Mouse (Mus musculus): ENCODE data around the gene Acadvl. TPM values are rescaled to one million over a fixed set of nuclear protein-coding genes. Genes with fewer than 3 reads are reported as not detected.

Gene Acadvl
- polyA plus RNA-seq, 1 experiment from 2014 or later = 49.5 TPM

GRCm38 (mm10) chr11:69992396-69992795, 22.8 kb downstream of the Acadvl start:
- H3K4me3 ChIP-seq (ENCODE audit: low read depth, low read length) = peak overlapping the region; percentile 55
- H3K9ac ChIP-seq (replicated peaks; ENCODE audit: low read depth, low read length) = peak overlapping the region; percentile 76; the same call in 1 of the 2 replicates
- peak overlapping the region; percentile 78 for H3K4me2 ChIP-seq (ENCODE audit: low read depth, low read length)
- no peaks in the 10 kb centered on the region for H3K27me3 ChIP-seq (ENCODE audit: control insufficient read depth, insufficient read depth, low read length)
- H3K27ac ChIP-seq (ENCODE audit: low read depth, low read length) = no peak overlapping the region
- no peaks in the 10 kb centered on the region for H3K9me3 ChIP-seq (ENCODE audit: control insufficient read depth, low read length)
- peaks cover 37% of the 10 kb centered on the region for H3K36me3 ChIP-seq (ENCODE audit: control insufficient read depth, insufficient read depth, low read length)
- WGBS = 87% methylated on average over 10 of the region's 10 CpGs
- ATAC-seq (ENCODE audit: low read depth) = no peak
- peaks cover 14% of the 10 kb centered on the region; the same call in 1 of the 2 replicates for H3K4me1 ChIP-seq (ENCODE audit: control insufficient read depth, insufficient read depth, low read length)

DNA sequence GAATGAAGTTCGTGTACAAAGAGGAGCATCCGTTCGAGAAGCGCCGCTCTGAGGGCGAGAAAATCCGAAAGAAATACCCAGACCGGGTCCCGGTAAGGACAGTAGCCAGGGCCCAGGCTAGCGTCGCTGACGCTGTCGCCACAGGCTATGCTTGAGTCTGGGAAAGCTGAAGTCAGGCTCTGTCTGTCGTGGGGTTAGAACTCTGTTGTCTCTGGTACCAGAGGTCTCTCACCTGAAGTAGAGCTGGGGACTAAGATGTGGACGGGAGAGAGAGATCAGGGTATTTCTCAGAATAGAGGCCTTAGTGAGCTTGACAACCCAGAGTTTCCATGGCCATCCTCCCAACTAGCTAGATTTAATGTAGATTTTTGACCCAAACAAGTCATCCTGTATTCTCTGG, 23.5 kb downstream of the Acadvl start:
- H3K36me3 ChIP-seq (ENCODE audit: control insufficient read depth, insufficient read depth, low read length) = peaks cover 37% of the 10 kb centered on the region
- under 1% methylated on average over 15 of the region's 15 CpGs for WGBS
- H3K27me3 ChIP-seq (ENCODE audit: control insufficient read depth, insufficient read depth, low read length) = no peaks in the 10 kb centered on the region
- peak overlapping the region; percentile 90 for H3K27ac ChIP-seq (ENCODE audit: low read depth, low read length)
- H3K4me3 ChIP-seq (ENCODE audit: low read depth, low read length) = peak overlapping the region; percentile 55
- peaks cover 12% of the 10 kb centered on the region; the same call in 1 of the 2 replicates for H3K4me1 ChIP-seq (ENCODE audit: control insufficient read depth, insufficient read depth, low read length)
- no peak for ATAC-seq (ENCODE audit: low read depth)
- peak overlapping the region; percentile 78 for H3K4me2 ChIP-seq (ENCODE audit: low read depth, low read length)
- peak overlapping the region; percentile 76 for H3K9ac ChIP-seq (replicated peaks; ENCODE audit: low read depth, low read length)
- no peaks in the 10 kb centered on the region for H3K9me3 ChIP-seq (ENCODE audit: control insufficient read depth, low read length)

DNA sequence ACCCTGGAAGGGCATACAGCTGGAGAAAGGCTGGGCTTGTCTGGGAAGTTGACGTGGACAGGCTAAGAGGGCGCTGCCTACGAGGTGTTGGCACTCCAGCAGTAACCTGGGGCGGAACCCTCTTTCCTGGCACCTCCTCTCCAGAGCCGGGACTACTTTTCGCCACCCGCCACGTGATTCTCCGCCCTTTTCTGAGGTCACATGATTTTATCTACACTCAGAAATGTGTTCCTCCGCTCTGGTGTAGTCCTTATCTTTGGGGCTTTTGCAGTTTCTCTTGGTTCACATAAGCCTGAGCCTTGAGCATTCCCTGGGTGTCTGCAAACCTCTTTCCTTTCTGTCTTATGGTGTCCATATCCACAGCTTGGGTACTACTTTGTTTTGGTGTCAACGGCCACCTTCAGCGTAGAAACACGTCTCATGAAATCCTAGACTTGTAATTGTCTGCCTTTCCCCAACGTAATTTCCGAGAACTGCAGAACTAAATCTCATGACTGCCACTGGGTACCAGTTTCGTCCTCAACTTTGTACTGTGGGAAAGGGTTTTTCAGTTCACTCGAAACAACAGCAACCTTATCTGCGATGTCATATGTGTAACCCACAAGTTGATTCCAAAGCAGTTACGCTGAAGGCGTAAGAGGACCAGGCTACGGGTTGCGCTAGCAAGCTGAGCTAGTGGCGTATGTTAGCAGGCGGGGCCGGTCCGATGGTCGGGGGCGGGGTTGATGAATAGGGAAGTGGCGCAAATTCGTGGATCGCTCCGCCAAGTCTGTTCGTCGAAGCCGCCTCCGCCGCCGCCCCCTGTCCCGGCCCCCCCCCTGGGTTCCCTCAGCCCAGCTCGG, 24.1 kb downstream of the Acadvl start, which contains the start of gene Gabarap:
Gabarap (plus strand) TSS at position 294 of the 842 bp plus-strand sequence.
- peak within 1 kb of the TSS; percentile 76 for H3K9ac ChIP-seq (replicated peaks; ENCODE audit: low read depth, low read length)
- H3K27me3 ChIP-seq (ENCODE audit: control insufficient read depth, insufficient read depth, low read length) = no peaks in the 10 kb centered on the region
- H3K9me3 ChIP-seq (ENCODE audit: control insufficient read depth, low read length) = no peaks in the 10 kb centered on the region
- H3K4me2 ChIP-seq (ENCODE audit: low read depth, low read length) = peak within 1 kb of the TSS; percentile 78
- H3K4me3 ChIP-seq (ENCODE audit: low read depth, low read length) = peak within 1 kb of the TSS; percentile 55
- peaks cover 43% of the 10 kb centered on the region for H3K36me3 ChIP-seq (ENCODE audit: control insufficient read depth, insufficient read depth, low read length)
- ATAC-seq (ENCODE audit: low read depth) = peak; percentile 74
- H3K4me1 ChIP-seq (ENCODE audit: control insufficient read depth, insufficient read depth, low read length) = peaks cover 12% of the 10 kb centered on the region; the same call in 1 of the 2 replicates
- WGBS = under 1% methylated on average over 40 of the region's 40 CpGs
- peak within 1 kb of the TSS; percentile 90 for H3K27ac ChIP-seq (ENCODE audit: low read depth, low read length)

DNA sequence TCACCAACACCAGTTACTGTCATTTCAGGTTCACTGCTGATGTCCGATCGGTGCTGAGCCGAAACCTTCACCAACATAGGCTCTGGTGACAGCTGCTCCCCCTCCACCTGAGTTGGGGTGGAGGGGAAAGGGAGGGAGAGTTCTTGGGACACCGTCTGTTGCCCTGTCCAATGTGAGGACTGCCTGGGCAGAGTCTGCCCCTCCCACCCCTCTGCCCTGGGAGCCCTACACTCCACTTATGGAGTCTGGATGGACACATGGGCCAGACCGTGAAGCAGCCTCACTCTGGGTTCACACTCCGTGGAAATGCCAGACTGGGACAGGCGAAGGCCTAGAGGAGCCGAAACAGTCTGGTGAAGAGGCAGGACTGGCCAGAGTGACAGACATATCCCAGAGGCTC, 25.3 kb downstream of the Acadvl start:
- WGBS = 90% methylated on average over 8 of the region's 8 CpGs
- H3K9ac ChIP-seq (replicated peaks; ENCODE audit: low read depth, low read length) = no peak overlapping the region
- peaks cover 48% of the 10 kb centered on the region for H3K36me3 ChIP-seq (ENCODE audit: control insufficient read depth, insufficient read depth, low read length)
- H3K27ac ChIP-seq (ENCODE audit: low read depth, low read length) = no peak overlapping the region
- H3K27me3 ChIP-seq (ENCODE audit: control insufficient read depth, insufficient read depth, low read length) = no peaks in the 10 kb centered on the region
- ATAC-seq (ENCODE audit: low read depth) = no peak
- H3K4me2 ChIP-seq (ENCODE audit: low read depth, low read length) = no peak overlapping the region
- H3K4me1 ChIP-seq (ENCODE audit: control insufficient read depth, insufficient read depth, low read length) = peaks cover 12% of the 10 kb centered on the region; the same call in 1 of the 2 replicates
- no peaks in the 10 kb centered on the region for H3K9me3 ChIP-seq (ENCODE audit: control insufficient read depth, low read length)
- H3K4me3 ChIP-seq (ENCODE audit: low read depth, low read length) = no peak overlapping the region; the same call in 1 of the 2 replicates

- H3K27me3 ChIP-seq (ENCODE audit: control insufficient read depth, insufficient read depth, low read length) = no peaks in the 10 kb centered on the region
- no peak overlapping the region for H3K9ac ChIP-seq (replicated peaks; ENCODE audit: low read depth, low read length)
- H3K4me2 ChIP-seq (ENCODE audit: low read depth, low read length) = no peak overlapping the region
- H3K4me3 ChIP-seq (ENCODE audit: low read depth, low read length) = no peak overlapping the region
- no peak overlapping the region for H3K27ac ChIP-seq (ENCODE audit: low read depth, low read length)
- peaks cover 21% of the 10 kb centered on the region for H3K4me1 ChIP-seq (ENCODE audit: control insufficient read depth, insufficient read depth, low read length)
- ATAC-seq (ENCODE audit: low read depth) = no peak
- peaks cover 38% of the 10 kb centered on the region for H3K36me3 ChIP-seq (ENCODE audit: control insufficient read depth, insufficient read depth, low read length)
- no peaks in the 10 kb centered on the region for H3K9me3 ChIP-seq (ENCODE audit: control insufficient read depth, low read length)
- 92% methylated on average over 8 of the region's 8 CpGs for WGBS
Observed at GRCm38 (mm10) chr11:69984431-69984830, 30.8 kb downstream of the Acadvl start.

GRCm38 (mm10) chr11:69983377-69983776, 31.8 kb downstream of the Acadvl start:
- Histone ChIP-seq H3K9ac (replicated peaks; ENCODE audit: low read depth, low read length) (no peak overlapping the region), H3K36me3 (ENCODE audit: control insufficient read depth, insufficient read depth, low read length) (peaks cover 31% of the 10 kb centered on the region), H3K4me3 (ENCODE audit: low read depth, low read length) (no peak overlapping the region), H3K27me3 (ENCODE audit: control insufficient read depth, insufficient read depth, low read length) (no peaks in the 10 kb centered on the region), H3K27ac (ENCODE audit: low read depth, low read length) (no peak overlapping the region), H3K4me2 (ENCODE audit: low read depth, low read length) (peak overlapping the region; percentile 64), H3K9me3 (ENCODE audit: control insufficient read depth, low read length) (no peaks in the 10 kb centered on the region), H3K4me1 (ENCODE audit: control insufficient read depth, insufficient read depth, low read length) (peaks cover 23% of the 10 kb centered on the region)
- 91% methylated on average over 4 of the region's 4 CpGs for WGBS
- ATAC-seq (ENCODE audit: low read depth) = no peak

GRCm38 (mm10) chr11:69982877-69983276, 32.3 kb downstream of the Acadvl start:
- peaks cover 26% of the 10 kb centered on the region for H3K36me3 ChIP-seq (ENCODE audit: control insufficient read depth, insufficient read depth, low read length)
- ATAC-seq (ENCODE audit: low read depth) = no peak
- H3K27me3 ChIP-seq (ENCODE audit: control insufficient read depth, insufficient read depth, low read length) = no peaks in the 10 kb centered on the region
- peaks cover 23% of the 10 kb centered on the region for H3K4me1 ChIP-seq (ENCODE audit: control insufficient read depth, insufficient read depth, low read length)
- no peaks in the 10 kb centered on the region for H3K9me3 ChIP-seq (ENCODE audit: control insufficient read depth, low read length)
- no peak overlapping the region for H3K27ac ChIP-seq (ENCODE audit: low read depth, low read length)
- H3K9ac ChIP-seq (replicated peaks; ENCODE audit: low read depth, low read length) = 0 out of 2 replicates have a peak overlapping the region, but pooled peaks have one; percentile 12
- H3K4me3 ChIP-seq (ENCODE audit: low read depth, low read length) = peak overlapping the region; percentile 9; the same call in 1 of the 2 replicates
- peak overlapping the region; percentile 64 for H3K4me2 ChIP-seq (ENCODE audit: low read depth, low read length)
- 42% methylated on average over 5 of the region's 5 CpGs for WGBS

GRCm38 (mm10) chr11:69982225-69982624, 33.0 kb downstream of the Acadvl start, which contains the start of gene Elp5:
Elp5 (minus strand) TSS chr11:69982517.
- no peaks in the 10 kb centered on the region for H3K27me3 ChIP-seq (ENCODE audit: control insufficient read depth, insufficient read depth, low read length)
- H3K9ac ChIP-seq (replicated peaks; ENCODE audit: low read depth, low read length) = peak within 1 kb of the TSS; percentile 97
- peak within 1 kb of the TSS; percentile 100 for H3K4me3 ChIP-seq (ENCODE audit: low read depth, low read length)
- no peaks in the 10 kb centered on the region for H3K9me3 ChIP-seq (ENCODE audit: control insufficient read depth, low read length)
- ATAC-seq (ENCODE audit: low read depth) = no peak
- 65% methylated on average over 8 of the region's 8 CpGs for WGBS
- peak within 1 kb of the TSS; percentile 96 for H3K27ac ChIP-seq (ENCODE audit: low read depth, low read length)
- peaks cover 22% of the 10 kb centered on the region for H3K36me3 ChIP-seq (ENCODE audit: control insufficient read depth, insufficient read depth, low read length)
- H3K4me2 ChIP-seq (ENCODE audit: low read depth, low read length) = peak within 1 kb of the TSS; percentile 64
- peaks cover 23% of the 10 kb centered on the region for H3K4me1 ChIP-seq (ENCODE audit: control insufficient read depth, insufficient read depth, low read length)

Measured in neural tube, embryonic 14.5 days (tissue).